Mouse (Mus musculus) myocyte (in vitro differentiated cells): ENCODE data around the gene Calb2.

ENCODE experiments used
- E2F4 ChIP-seq: IDR thresholded peaks from one replicate; pipeline ENCODE4 v1.6.1; 2011; ENCODE audit warnings: mild to moderate bottlenecking, control low read depth, moderate library complexity; ENCODE audit not compliant: insufficient read depth
- MAX ChIP-seq: IDR thresholded peaks from one replicate; pipeline ENCODE4 v1.6.1; 2011; ENCODE audit warnings: low read depth, mild to moderate bottlenecking, control low read depth
- MYOD1 ChIP-seq, 3 experiments: IDR thresholded peaks; one replicate each; pipeline ENCODE4 v1.6.1; 2011; ENCODE audit warnings: control low read depth in 2 of 3, low read depth in 2 of 3, mild to moderate bottlenecking in 2 of 3, moderate library complexity in 1 of 3; ENCODE audit not compliant: insufficient read length in 2 of 3, control insufficient read depth in 1 of 3
- MYOG ChIP-seq, 3 experiments: IDR thresholded peaks; one replicate each; pipeline ENCODE4 v1.6.1; 2011; ENCODE audit warnings: control low read depth in 2 of 3, low read depth in 2 of 3, mild to moderate bottlenecking in 2 of 3; ENCODE audit not compliant: insufficient read length in 2 of 3, control insufficient read depth in 1 of 3, insufficient read depth in 1 of 3
- POLR2A ChIP-seq: IDR thresholded peaks from one replicate; pipeline ENCODE4 v1.6.1; 2011; ENCODE audit warnings: low read depth, mild to moderate bottlenecking, control low read depth, moderate library complexity; ENCODE audit not compliant: insufficient read length
- POLR2AphosphoS2 ChIP-seq: IDR thresholded peaks from one replicate; pipeline ENCODE4 v1.6.1; 2011; ENCODE audit warnings: low read depth, control low read depth; ENCODE audit not compliant: insufficient read length
- REST ChIP-seq: IDR thresholded peaks from one replicate; pipeline ENCODE4 v1.6.1; 2011; ENCODE audit warnings: mild to moderate bottlenecking, control low read depth, moderate library complexity; ENCODE audit not compliant: insufficient read depth, insufficient read length
- SRF ChIP-seq: IDR thresholded peaks from one replicate; pipeline ENCODE4 v1.6.1; 2011; ENCODE audit warnings: low read depth; ENCODE audit not compliant: control insufficient read depth, insufficient read length
- TCF12 ChIP-seq: IDR thresholded peaks from one replicate; pipeline ENCODE4 v1.6.1; 2011; ENCODE audit warnings: mild to moderate bottlenecking, control low read depth; ENCODE audit not compliant: poor library complexity, insufficient read depth, severe bottlenecking
- USF1 ChIP-seq: IDR thresholded peaks from one replicate; pipeline ENCODE4 v1.6.1; 2011; ENCODE audit warnings: low read depth, mild to moderate bottlenecking, control low read depth, moderate library complexity

DNA sequence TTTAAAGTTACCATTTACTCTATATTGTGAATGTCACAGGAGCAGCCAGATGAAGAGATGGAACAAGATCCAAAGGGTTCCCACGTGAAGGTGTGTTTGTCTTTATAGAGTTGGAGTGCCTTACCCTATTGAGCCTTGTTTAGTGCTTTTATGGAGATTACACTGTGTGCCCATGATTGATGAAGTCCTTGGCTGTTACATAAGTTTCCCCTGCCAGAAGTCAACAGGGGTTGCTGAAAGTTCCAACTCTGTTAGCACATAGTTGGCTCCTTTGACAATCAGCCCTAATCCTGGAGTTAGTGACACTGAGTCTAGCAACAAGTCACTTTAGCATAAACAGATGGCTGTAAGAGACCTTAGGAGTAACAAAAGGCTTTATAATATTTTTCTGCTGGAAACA is 76.1 kb downstream of the Calb2 start:
- TF ChIP-seq MAX: no peak
- TF ChIP-seq POLR2A: no peak
- no peak for TF ChIP-seq USF1
- no peak for TF ChIP-seq E2F4
- no peak for TF ChIP-seq SRF
- no peak for TF ChIP-seq MYOG (IDR thresholded peaks at IDR 0.05; ENCODE audit: control insufficient read depth in 1 of 3, insufficient read depth in 1 of 3, insufficient read length in 2 of 3, low read depth in 2 of 3)
- TF ChIP-seq TCF12: no peak
- no peak for TF ChIP-seq REST
- TF ChIP-seq MYOD1 (IDR thresholded peaks at IDR 0.05; ENCODE audit: control insufficient read depth in 1 of 3, insufficient read length in 2 of 3, low read depth in 2 of 3): no peak
- TF ChIP-seq POLR2AphosphoS2: no peak
